Mouse (Mus musculus): Measurements from ENCODE around the gene Ube2ql1. TPM values are rescaled to one million over a fixed set of nuclear protein-coding genes. Genes with fewer than 3 reads are reported as not detected.

Gene Ube2ql1
- total RNA-seq (2023), result not detected

DNA sequence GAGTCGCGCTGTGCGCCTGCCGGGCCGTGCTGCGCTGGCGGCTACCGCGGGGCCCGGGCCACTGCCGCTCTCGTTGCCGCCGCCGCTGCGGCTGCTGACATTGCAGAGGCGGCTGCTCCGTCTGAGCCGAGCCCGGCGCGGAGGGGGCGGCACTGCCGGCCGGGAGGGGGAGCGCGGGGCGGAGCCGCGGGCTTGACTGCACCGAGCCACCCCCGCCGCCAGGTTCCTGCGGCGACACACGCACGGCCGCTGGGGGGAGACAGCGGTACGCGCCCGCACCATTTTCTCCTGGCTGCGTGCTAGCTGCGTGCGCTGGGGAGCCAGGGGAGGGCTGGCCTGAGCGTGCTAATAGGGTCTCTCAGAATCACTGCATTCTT, at the start of gene Ube2ql1:
Gene Ube2ql1, minus strand, starts transcription at position 131 of the 377 bp plus-strand sequence.

Other genes starting within 250 kb of the Ube2ql1 start
- gene Nsun2, start 206.1 kb downstream of the Ube2ql1 start, total RNA-seq (2023), result 100 to 1,000 TPM; 104 to 106 TPM
- 10 to 100 TPM; 18.5 to 19.8 TPM for gene Tent4a, start 205.3 kb downstream of the Ube2ql1 start, total RNA-seq (2023)
- gene Srd5a1, start 128.4 kb downstream of the Ube2ql1 start, total RNA-seq (2023), result 1 to 10 TPM in 1 of 2 experiments, under 1 TPM in 1; 0.46 to 1.2 TPM
- gene Med10, start 62.5 kb upstream of the Ube2ql1 start, total RNA-seq (2023), result 10 to 100 TPM; 77.4 to 79.3 TPM